Mouse (Mus musculus) heart, postnatal 25 days (tissue): ENCODE data around the gene Itpr1. TPM values are rescaled to one million over a fixed set of nuclear protein-coding genes. Genes with fewer than 3 reads are reported as not detected.
"Not testable (repeated sequence)": the region's sequence is repeated elsewhere in the genome, so short reads cannot be mapped to it uniquely, and the experiment has no call there.

ENCODE experiments used
- DNase-seq: peaks from one replicate; pipeline ENCODE4 v3.0.0; 2022; ENCODE audit warnings: low spot score
- intact Hi-C: fragments of 180-260 bp; cut with DNase I; formaldehyde crosslinking; loops from one replicate; pipeline ENCODE4 v1.15.1; 2025
- total RNA-seq, 2 experiments: library from RNA; stranded (reverse); gene quantifications; 2 replicates each; pipeline ENCODE4 v1.2.3; 2021

Gene Itpr1
- total RNA-seq, 2 experiments from 2014 or later = 44.1 to 44.2 TPM

DNA sequence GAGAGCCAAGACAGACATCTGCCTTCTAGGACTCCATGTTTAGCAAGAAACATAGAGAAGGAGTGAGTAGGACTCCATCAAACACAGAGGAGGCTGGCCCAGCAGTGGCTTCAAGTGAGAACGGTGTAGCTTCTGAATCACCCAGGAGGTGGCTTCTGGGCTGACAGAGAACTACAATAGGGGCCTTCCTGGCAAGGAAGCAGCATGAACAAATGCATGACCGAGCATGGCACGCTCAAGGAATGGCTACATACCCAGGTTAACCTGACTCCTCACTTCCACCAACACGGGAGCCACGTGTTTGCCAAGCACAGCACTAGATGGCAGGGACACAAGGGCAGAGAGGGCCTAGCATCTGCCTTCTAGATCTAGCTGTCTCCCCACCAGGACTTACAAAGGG, 332.6 kb downstream of the Itpr1 start:
- intact Hi-C loops = no loop called here
- DNase-seq = no peak

DNA sequence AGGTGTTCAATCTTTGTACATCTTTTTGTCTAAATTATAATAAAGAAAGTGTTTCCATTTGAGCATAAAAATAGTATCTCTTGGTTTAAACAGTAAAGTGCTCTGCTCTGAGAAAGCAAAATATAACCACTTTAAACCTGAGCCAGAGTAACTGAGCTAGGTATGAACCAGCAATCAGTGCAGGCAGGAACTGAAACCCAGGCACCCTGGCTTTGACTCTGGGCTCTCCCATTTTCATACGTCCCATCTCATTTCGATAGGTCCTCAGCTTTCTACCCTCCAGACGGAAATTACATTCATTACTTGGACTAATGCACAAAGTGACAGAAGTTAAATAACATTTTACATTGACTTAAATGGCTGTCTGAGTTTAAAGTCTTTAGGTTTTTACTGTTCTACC, 335.5 kb downstream of the Itpr1 start:
- DNase-seq = no peak
- intact Hi-C loops = no loop called here

DNA sequence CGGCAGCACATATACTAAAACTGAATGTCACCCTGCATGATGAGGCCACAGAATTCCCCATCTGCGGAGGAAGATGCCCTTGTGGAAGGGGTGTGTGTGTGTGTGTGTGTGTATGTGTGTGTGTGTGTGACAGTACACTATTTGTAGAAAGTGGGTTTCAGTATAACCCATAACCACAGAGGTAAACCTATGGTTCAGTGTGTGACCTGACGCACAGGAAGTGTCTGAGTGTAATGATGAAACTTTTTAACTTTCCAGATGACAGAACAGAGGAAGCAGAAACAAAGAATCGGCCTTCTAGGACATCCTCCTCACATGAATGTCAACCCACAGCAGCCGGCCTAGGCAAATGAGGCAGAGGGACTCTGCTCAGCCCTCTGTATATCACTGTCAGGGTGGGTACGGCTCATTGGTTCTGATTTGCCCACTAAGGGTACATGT, 336.6 kb downstream of the Itpr1 start:
- intact Hi-C loops = no loop called here
- no peak for DNase-seq

DNA sequence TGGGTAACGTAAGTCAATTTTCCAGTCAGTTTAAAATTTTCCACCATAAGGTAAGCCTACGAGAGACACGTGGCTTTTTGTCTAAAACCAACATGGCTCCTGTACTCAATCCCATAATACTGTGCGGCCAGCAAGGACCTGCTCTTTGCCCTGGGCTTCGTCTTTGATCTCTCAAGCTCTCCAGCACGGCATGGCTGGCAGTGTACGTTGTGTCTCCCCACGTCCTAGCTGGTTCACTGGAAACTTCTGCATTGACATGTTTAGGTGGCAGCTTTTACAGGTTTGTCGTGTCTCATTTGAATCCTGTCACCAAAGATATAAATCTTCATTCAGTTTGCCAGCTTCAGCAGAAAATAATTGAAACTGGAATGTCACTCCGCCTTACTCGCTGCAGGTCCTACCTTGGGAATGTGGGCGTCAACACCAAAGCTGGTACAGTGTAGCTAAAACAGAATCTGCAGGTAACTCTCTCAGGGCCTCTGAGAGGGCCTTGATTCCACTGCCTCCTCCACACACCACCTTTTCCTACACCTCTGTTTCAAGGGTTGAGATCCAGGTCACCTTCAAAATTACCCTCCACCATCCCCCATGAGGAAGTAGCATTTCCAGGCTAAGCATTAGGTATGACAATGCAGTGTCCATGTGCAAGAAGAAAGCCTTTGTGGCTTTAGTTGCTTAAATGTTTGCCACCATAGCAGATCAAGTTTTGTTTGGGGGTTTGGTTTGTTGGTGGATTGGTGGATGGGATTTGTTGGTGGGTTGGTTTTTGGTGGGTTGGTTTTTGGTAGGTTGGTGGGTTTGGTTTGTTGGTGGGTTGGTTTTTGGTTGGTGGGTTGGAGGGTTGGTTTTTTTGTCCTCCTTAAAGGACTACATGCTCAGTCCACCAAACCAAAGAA, 339.1 kb downstream of the Itpr1 start:
- intact Hi-C loops = no loop called here
- DNase-seq = no peak

DNA sequence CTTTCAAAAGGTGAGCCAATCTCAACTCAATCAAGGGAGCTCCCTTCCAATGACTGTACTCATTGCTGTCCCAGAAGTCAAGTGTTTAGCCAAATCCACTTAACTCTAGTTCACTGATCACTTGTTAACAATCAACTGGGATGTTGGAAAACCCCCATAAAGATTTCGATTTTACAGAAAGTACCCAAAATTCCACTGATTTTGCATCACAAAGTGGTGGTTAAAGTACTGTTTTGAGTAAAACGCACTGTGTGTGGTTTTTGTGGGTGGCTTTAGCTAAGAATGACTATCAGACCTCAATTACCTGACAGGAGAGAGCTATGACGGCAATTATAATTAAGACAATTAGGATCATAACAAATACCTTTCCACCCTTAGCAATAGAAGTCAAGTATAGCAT, 340.1 kb downstream of the Itpr1 start:
- no peak for DNase-seq
- intact Hi-C loops = no loop called here

- DNase-seq = no peak
- intact Hi-C loops = no loop called here
Observed at GRCm38 (mm10) chr6:108553536-108553935, 340.6 kb downstream of the Itpr1 start.

DNA sequence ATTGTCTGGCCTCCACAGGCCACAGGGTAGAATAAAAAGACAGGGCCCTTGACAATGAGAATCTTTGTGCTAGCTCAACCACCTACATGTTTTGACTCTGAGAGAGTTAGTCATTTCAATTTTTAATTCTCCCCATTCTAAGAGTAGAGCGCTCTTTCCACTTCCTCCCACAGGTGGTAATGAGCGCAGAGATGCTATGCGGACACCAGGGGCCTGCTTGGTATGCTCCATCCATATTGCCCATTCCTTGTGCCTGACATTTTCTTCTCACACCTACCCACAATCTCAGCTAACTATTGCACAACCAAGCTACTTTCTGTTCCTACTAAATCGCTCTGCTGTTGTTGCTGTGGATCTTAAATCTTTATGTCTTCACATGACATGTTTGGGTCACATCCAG, 341.5 kb downstream of the Itpr1 start:
- DNase-seq = no peak
- intact Hi-C loops = no loop called here

GRCm38 (mm10) chr6:108554878-108555277, 342.0 kb downstream of the Itpr1 start:
- intact Hi-C loops = no loop called here
- DNase-seq = no peak

- intact Hi-C loops = no loop called here
- no peak for DNase-seq
Observed at GRCm38 (mm10) chr6:108557576-108558322, 344.9 kb downstream of the Itpr1 start.

- DNase-seq, intact Hi-C loops: not testable (repeated sequence)
Observed at GRCm38 (mm10) chr6:108559226-108559625, 346.3 kb downstream of the Itpr1 start.

- no peak for DNase-seq
- intact Hi-C loops = no loop called here
Observed at GRCm38 (mm10) chr6:108562971-108563370, 350.1 kb downstream of the Itpr1 start.

GRCm38 (mm10) chr6:108565447-108565846, 352.6 kb downstream of the Itpr1 start:
- DNase-seq, intact Hi-C loops: not testable (repeated sequence)

DNA sequence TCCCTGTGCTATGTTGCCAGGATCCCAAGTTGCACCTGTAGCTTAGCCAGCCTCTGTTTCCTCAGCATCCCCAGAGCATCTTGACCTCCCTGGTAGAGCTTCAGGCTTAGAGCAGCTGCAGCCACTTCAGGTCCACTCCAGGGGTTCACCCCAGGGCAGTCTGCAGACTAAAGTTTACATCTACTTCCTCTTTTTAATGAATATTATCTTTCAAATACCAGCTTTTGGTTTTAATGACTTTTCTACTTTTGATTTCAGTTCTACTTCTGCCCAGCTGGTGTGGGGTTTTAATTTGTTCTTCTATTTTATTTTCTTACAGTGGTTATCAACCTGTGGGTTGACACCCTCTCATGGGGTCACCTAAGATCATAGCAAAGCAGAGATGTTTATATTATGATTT, 353.7 kb downstream of the Itpr1 start:
- intact Hi-C loops = no loop called here
- no peak for DNase-seq

GRCm38 (mm10) chr6:108569460-108570187, 356.7 kb downstream of the Itpr1 start:
- peak; percentile 31 for DNase-seq

GRCm38 (mm10) chr6:108570351-108571041, 357.6 kb downstream of the Itpr1 start:
- intact Hi-C loops = loop anchor here (1.0 to 5.0 kb wide), 4 partner anchors 38 to 148 kb away; no protein-coding TSS in a partner anchor
- DNase-seq = peak; percentile 74

More at GRCm38 (mm10) chr6:108569460-108570187, 356.7 kb downstream of the Itpr1 start:
- intact Hi-C loops = loop anchor here (1.0 to 5.0 kb wide), 4 partner anchors 37 to 147 kb away; no protein-coding TSS in a partner anchor

GRCm38 (mm10) chr6:108571042-108571590, 358.2 kb downstream of the Itpr1 start:
- intact Hi-C loops = loop anchor here (2.0 to 5.0 kb wide), 3 partner anchors 39 to 149 kb away; no protein-coding TSS in a partner anchor
- DNase-seq = peak; percentile 90

GRCm38 (mm10) chr6:108572646-108573045, 359.8 kb downstream of the Itpr1 start:
- intact Hi-C loops = loop anchor here (5.0 kb wide), 2 partner anchors 40 to 150 kb away; no protein-coding TSS in a partner anchor
- no peak for DNase-seq

GRCm38 (mm10) chr6:108577056-108577455, 364.2 kb downstream of the Itpr1 start:
- intact Hi-C loops = no loop called here

DNA sequence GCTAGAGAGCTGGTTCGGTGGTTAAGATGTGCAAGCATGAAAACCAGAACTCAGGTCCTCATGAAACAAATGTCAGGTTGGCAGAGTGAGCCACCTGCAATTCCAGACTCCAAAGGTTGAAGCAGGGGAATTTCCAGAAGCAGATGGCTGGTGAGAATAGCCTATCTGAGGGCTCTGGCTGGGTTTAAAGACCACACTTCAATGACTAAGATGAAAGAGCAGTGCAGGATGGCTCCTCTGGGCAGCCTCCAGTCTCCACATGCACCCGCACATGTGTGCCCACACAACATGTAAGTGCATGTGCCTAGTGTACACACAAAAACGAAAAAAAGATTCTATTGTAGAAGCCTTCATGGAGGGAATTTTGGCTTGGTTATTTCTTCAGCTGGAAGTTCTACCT, 375.5 kb downstream of the Itpr1 start:
- intact Hi-C loops = no loop called here
- DNase-seq = no peak

More at GRCm38 (mm10) chr6:108577056-108577455, 364.2 kb downstream of the Itpr1 start:
- DNase-seq = no peak
